Mouse (Mus musculus) forebrain, postnatal 0 days (tissue): Measurements from ENCODE around the gene Zdhhc14. TPM values are rescaled to one million over a fixed set of nuclear protein-coding genes. Genes with fewer than 3 reads are reported as not detected.

Source experiments
- ATAC-seq: fragments of 200-750 bp; cut with Nextera tagmentation; 2 replicates; pipeline ENCODE4 v1.8.0; 2017; ENCODE audit warnings: mild to moderate bottlenecking, moderate library complexity
- DNase-seq: peaks from one replicate; pipeline ENCODE4 v3.0.0-alpha.2; 2015
- H3K27ac ChIP-seq: fragments of 300-500 bp; sonication (generic); 2 replicates; pipeline ENCODE4 v1.5.1; 2014; ENCODE audit warnings: low read depth, mild to moderate bottlenecking, antibody characterized with exemption, low read length, moderate library complexity, mixed read lengths
- H3K27me3 ChIP-seq: fragments of 300-500 bp; sonication (generic); 2 replicates; pipeline ENCODE4 v1.6.1; 2014; ENCODE audit warnings: mild to moderate bottlenecking, low read length, mixed read lengths; ENCODE audit not compliant: insufficient read depth
- H3K36me3 ChIP-seq: fragments of 300-500 bp; sonication (generic); 2 replicates; pipeline ENCODE4 v1.6.1; 2014; ENCODE audit warnings: mild to moderate bottlenecking, moderate library complexity; ENCODE audit not compliant: insufficient read depth
- H3K4me1 ChIP-seq: fragments of 300-500 bp; sonication (generic); 2 replicates; pipeline ENCODE4 v1.6.1; 2014; ENCODE audit warnings: antibody characterized with exemption; ENCODE audit not compliant: insufficient read depth
- H3K4me2 ChIP-seq: fragments of 300-500 bp; sonication (generic); 2 replicates; pipeline ENCODE4 v1.6.1; 2014; ENCODE audit warnings: low read depth, mild to moderate bottlenecking, moderate library complexity
- H3K4me3 ChIP-seq: fragments of 300-500 bp; sonication (generic); 2 replicates; pipeline ENCODE4 v1.5.1; 2014; ENCODE audit warnings: low read depth, low read length, mixed read lengths
- H3K9ac ChIP-seq: fragments of 300-500 bp; sonication (generic); 2 replicates; pipeline ENCODE4 v1.6.1; 2014; ENCODE audit warnings: mild to moderate bottlenecking
- H3K9me3 ChIP-seq: fragments of 300-500 bp; sonication (generic); 2 replicates; pipeline ENCODE4 v1.6.1; 2016; ENCODE audit warnings: low read length
- CTCF ChIP-seq: sonication (generic); IDR thresholded peaks from 2 replicates; pipeline ENCODE4 v1.5.1; 2016; ENCODE audit warnings: antibody characterized with exemption, control low read depth, low read depth
- WGBS: fragments of 180-500 bp; shearing (Covaris S2); extraction: QIAGEN DNeasy Blood & Tissue Kit; methylation state at CpG from one replicate; pipeline ENCODE4 v1.1.7; 2014; 5-methylcytosine and 5-hydroxymethylcytosine counted together
- polyA plus RNA-seq: library from polyadenylated mRNA; unstranded; fragments of >200 nt; fragmentation: Nextera tagmentation; extraction: Ambion mirVana; gene quantifications from 2 replicates; pipeline ENCODE4 v1.2.1, GENCODE M21; 2015
- total RNA-seq: library from RNA; depleted of rRNA; stranded (reverse); fragments of >200 nt; gene quantifications from 2 replicates; pipeline ENCODE4 v1.2.3, GENCODE M21; 2014; rRNA removed

The Zdhhc14 gene
- total and polyA plus RNA-seq, 2 experiments from 2014 or later = 9.9 to 16.7 TPM

- no peak overlapping the region for H3K9ac ChIP-seq
- ATAC-seq (no peak), DNase-seq (no peak)
- 87% methylated on average over 17 of the region's 17 CpGs for WGBS
- H3K27ac ChIP-seq = no peak overlapping the region
- no peak overlapping the region for H3K4me3 ChIP-seq
- no peaks in the 10 kb centered on the region for H3K36me3 ChIP-seq
- H3K9me3 ChIP-seq = no peaks in the 10 kb centered on the region
- TF ChIP-seq CTCF = no peak
- H3K27me3 ChIP-seq = no peaks in the 10 kb centered on the region
- H3K4me1 ChIP-seq = no peaks in the 10 kb centered on the region
- no peak overlapping the region for H3K4me2 ChIP-seq
These were observed 307.2 kb downstream of the Zdhhc14 start for GRCm38 (mm10) chr17:5799396-5800021.

- WGBS = 87% methylated on average over 2 of the region's 2 CpGs
- DNase-seq (no peak), ATAC-seq (no peak)
- Histone ChIP-seq H3K27ac (no peak overlapping the region), H3K9ac (no peak overlapping the region), H3K36me3 (no peaks in the 10 kb centered on the region), H3K27me3 (no peaks in the 10 kb centered on the region), H3K4me2 (no peak overlapping the region), H3K9me3 (no peaks in the 10 kb centered on the region), H3K4me3 (no peak overlapping the region), H3K4me1 (no peaks in the 10 kb centered on the region)
- no peak for TF ChIP-seq CTCF
These were observed 307.9 kb downstream of the Zdhhc14 start for GRCm38 (mm10) chr17:5800254-5800653.

- Histone ChIP-seq H3K4me3 (no peak overlapping the region), H3K4me1 (no peaks in the 10 kb centered on the region), H3K4me2 (no peak overlapping the region), H3K9ac (no peak overlapping the region), H3K36me3 (no peaks in the 10 kb centered on the region), H3K9me3 (no peaks in the 10 kb centered on the region), H3K27me3 (no peaks in the 10 kb centered on the region), H3K27ac (no peak overlapping the region)
- TF ChIP-seq CTCF = no peak
- WGBS = 79% methylated on average over 7 of the region's 7 CpGs
- DNase-seq = no peak
- no peak for ATAC-seq
These were observed 308.6 kb downstream of the Zdhhc14 start for GRCm38 (mm10) chr17:5800824-5801560.

- ATAC-seq = no peak
- no peak for DNase-seq
- Histone ChIP-seq H3K9me3 (no peaks in the 10 kb centered on the region), H3K4me3 (no peak overlapping the region), H3K4me1 (no peaks in the 10 kb centered on the region), H3K9ac (no peak overlapping the region), H3K27me3 (no peaks in the 10 kb centered on the region), H3K27ac (no peak overlapping the region), H3K36me3 (no peaks in the 10 kb centered on the region), H3K4me2 (no peak overlapping the region)
- no peak for TF ChIP-seq CTCF
- WGBS = 85% methylated on average over 17 of the region's 17 CpGs
These were observed 309.7 kb downstream of the Zdhhc14 start for GRCm38 (mm10) chr17:5801761-5802655.

- Histone ChIP-seq H3K9ac (no peak overlapping the region), H3K9me3 (no peaks in the 10 kb centered on the region), H3K27ac (no peak overlapping the region), H3K4me2 (no peak overlapping the region), H3K4me1 (no peaks in the 10 kb centered on the region), H3K36me3 (no peaks in the 10 kb centered on the region), H3K4me3 (no peak overlapping the region), H3K27me3 (no peaks in the 10 kb centered on the region)
- TF ChIP-seq CTCF = no peak
- ATAC-seq (no peak), DNase-seq (no peak)
- WGBS = 88% methylated on average over 5 of the region's 5 CpGs
These were observed 310.2 kb downstream of the Zdhhc14 start for GRCm38 (mm10) chr17:5802656-5802955.

Other genes starting within 250 kb of the Zdhhc14 start
- 0.15 and 1.3 TPM in 2 replicates for gene Ldhal6b, start 73.8 kb upstream of the Zdhhc14 start, total RNA-seq
- 0.16 TPM in 1 of 2 replicates, not detected in the other for gene Ldhal6b, start 73.8 kb upstream of the Zdhhc14 start, polyA plus RNA-seq
- gene Tmem242, start 52.3 kb upstream of the Zdhhc14 start, total RNA-seq = 96.4 and 180 TPM in 2 replicates
- 122 and 123 TPM in 2 replicates for gene Tmem242, start 52.3 kb upstream of the Zdhhc14 start, polyA plus RNA-seq